Mouse (Mus musculus) brain, adult 2 months (tissue): ENCODE results near the gene Gm44805.
"Not testable (repeated sequence)": the region's sequence is repeated elsewhere in the genome, so short reads cannot be mapped to it uniquely, and the experiment has no call there.

Source experiments
- DNase-seq: peaks from one replicate; pipeline ENCODE4 v3.0.0; 2011; ENCODE audit warnings: low read depth, low spot score

Gm44805 gene

GRCm38 (mm10) chr7:19699827-19700148 is 18.6 kb upstream of the Gm44805 start:
- DNase-seq, result no peak

- peak; percentile 76 for DNase-seq
These were observed 17.9 kb upstream of the Gm44805 start, which contains the start of gene Apoe for GRCm38 (mm10) chr7:19698907-19699826. TSS of gene Apoe (minus strand) at chr7:19699188.

- DNase-seq, result peak; percentile 23
These were observed 17.0 kb upstream of the Gm44805 start for GRCm38 (mm10) chr7:19697949-19698906.

GRCm38 (mm10) chr7:19696336-19696873 is 15.2 kb upstream of the Gm44805 start:
- no peak for DNase-seq

GRCm38 (mm10) chr7:19695881-19696280 is 14.7 kb upstream of the Gm44805 start:
- DNase-seq, result no peak

GRCm38 (mm10) chr7:19695213-19695594 is 14.0 kb upstream of the Gm44805 start:
- DNase-seq, result no peak

GRCm38 (mm10) chr7:19694336-19695212 is 13.4 kb upstream of the Gm44805 start:
- no peak for DNase-seq

- peak; percentile 82 for DNase-seq
These were observed 12.2 kb upstream of the Gm44805 start for GRCm38 (mm10) chr7:19693421-19693820.

GRCm38 (mm10) chr7:19691873-19692865 is 10.9 kb upstream of the Gm44805 start, which contains the start of gene Apoc1:
TSS of gene Apoc1 (minus strand) at chr7:19692660.
- DNase-seq, result no peak

- no peak for DNase-seq
These were observed 10.2 kb upstream of the Gm44805 start for GRCm38 (mm10) chr7:19691434-19691833.

GRCm38 (mm10) chr7:19690845-19691244 is 9.6 kb upstream of the Gm44805 start:
- no peak for DNase-seq

- DNase-seq, result no peak
These were observed 7.4 kb upstream of the Gm44805 start for GRCm38 (mm10) chr7:19688611-19689010.

GRCm38 (mm10) chr7:19688101-19688500 is 6.9 kb upstream of the Gm44805 start:
- no peak for DNase-seq

- not testable (repeated sequence) for DNase-seq
These were observed 5.8 kb upstream of the Gm44805 start for GRCm38 (mm10) chr7:19686927-19687583.

GRCm38 (mm10) chr7:19686521-19686920 is 5.3 kb upstream of the Gm44805 start:
- DNase-seq, result no peak

GRCm38 (mm10) chr7:19685374-19685773 is 4.2 kb upstream of the Gm44805 start:
- no peak for DNase-seq

GRCm38 (mm10) chr7:19683771-19684201 is 2.6 kb upstream of the Gm44805 start:
- no peak for DNase-seq

GRCm38 (mm10) chr7:19682979-19683378 is 1.8 kb upstream of the Gm44805 start:
- DNase-seq, result no peak

GRCm38 (mm10) chr7:19680702-19681101 is 521 bp downstream of the Gm44805 start:
- no peak for DNase-seq
